Mouse (Mus musculus) retina, adult 2 months (tissue): ENCODE data around the gene Galk1.
A peak's percentile ranks its signal among the peaks of the same experiment; 100 is the strongest.
"Not testable (repeated sequence)": the region's sequence is repeated elsewhere in the genome, so short reads cannot be mapped to it uniquely, and the experiment has no call there.

Source experiments
- DNase-seq: peaks from one replicate; pipeline ENCODE4 v3.0.0-alpha.2; 2012; ENCODE audit warnings: low read depth, low spot score

The Galk1 gene

DNA sequence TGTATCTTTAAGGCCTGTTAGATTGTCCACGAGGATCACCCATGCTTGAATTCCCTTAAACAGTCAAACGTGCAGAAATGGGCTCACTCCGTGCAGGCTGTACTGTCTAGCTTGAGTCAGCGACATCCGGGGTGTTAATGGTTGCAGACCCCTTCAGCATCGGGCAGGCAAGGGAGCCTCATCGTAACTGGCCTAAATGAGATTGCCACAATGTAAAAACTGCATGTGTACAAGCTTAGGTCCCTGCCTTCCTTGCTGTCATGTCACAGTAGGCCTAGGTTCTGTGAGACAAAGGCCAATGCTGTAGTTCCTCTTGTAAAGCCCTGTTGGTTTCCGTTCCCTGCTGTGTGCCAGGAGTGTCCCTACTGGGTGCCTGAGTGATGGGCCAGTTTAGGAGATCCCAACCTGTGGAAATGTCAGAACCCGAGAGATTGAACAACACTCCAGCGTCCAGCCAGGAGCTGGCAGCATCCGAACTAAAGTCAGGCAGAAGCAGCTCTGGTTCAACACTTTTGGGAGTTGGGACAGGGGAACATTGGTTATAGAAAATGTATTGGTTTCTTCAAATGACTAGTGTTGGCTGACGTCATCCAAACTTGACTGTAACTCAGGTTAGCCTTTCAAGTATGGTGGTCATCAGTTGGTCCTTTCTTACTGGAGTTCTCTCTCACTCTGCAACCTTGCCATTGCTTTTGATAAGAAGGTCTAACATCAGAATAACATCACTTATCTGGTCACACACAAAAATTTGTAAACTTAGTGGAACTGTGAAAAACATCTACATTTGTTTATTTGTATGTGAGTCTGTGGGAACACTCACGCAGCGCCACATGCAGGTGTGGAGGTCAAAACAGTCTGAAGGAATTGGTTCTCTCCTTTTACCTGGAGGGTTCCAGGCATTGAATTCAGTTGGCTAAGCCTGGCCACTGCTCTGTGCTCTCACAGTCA, 18.7 kb upstream of the Galk1 start:
- no peak for DNase-seq

GRCm38 (mm10) chr11:116030088-116030897, 17.8 kb upstream of the Galk1 start, which contains the start of gene Unk:
Unk (plus strand) TSS chr11:116030322.
- DNase-seq, result peak; percentile 98

GRCm38 (mm10) chr11:116029086-116029865, 16.8 kb upstream of the Galk1 start:
- no peak for DNase-seq

- no peak for DNase-seq
These were observed 15.8 kb upstream of the Galk1 start for GRCm38 (mm10) chr11:116028177-116028865.

- no peak for DNase-seq
These were observed 15.2 kb upstream of the Galk1 start, which contains the start of gene H3f3b for GRCm38 (mm10) chr11:116027756-116028155. H3f3b (minus strand) TSS chr11:116027962.

DNA sequence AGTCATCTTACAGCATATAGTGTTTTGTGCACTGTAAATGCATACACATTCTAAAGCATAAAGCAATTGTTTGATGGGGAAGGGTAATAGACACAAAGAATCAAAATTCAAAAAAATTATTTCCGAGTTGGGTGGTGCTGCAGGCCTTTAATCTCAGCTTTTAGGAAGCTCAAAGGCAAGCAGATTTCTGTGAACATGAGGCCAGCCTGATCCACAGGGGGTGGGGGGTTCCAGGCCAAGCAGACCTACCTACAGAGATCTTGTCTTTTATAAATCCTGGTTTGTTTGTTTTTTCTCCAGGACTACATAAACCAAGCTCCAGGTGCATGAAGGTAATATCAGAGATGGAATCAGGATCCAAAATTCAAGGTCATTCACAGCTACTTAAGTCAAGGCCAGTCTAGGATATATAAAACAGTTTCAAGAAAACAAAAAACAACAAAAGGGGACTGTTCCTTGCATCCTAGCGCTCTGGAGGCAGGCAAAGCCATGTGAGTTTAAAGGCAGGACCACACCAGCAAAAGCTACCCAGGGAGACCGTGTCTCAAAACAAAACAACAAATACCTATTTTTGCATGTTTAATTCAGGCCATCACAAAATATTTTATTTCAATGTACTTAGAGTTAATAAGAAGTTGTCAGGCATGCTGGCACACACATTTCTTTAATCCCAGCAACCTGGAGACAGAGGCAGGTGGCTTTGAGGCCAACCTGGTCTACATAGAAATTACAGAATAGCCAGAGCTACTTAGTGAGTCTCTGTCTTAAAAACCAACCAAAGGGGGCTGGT, 12.7 kb upstream of the Galk1 start:
- DNase-seq, result no peak

DNA sequence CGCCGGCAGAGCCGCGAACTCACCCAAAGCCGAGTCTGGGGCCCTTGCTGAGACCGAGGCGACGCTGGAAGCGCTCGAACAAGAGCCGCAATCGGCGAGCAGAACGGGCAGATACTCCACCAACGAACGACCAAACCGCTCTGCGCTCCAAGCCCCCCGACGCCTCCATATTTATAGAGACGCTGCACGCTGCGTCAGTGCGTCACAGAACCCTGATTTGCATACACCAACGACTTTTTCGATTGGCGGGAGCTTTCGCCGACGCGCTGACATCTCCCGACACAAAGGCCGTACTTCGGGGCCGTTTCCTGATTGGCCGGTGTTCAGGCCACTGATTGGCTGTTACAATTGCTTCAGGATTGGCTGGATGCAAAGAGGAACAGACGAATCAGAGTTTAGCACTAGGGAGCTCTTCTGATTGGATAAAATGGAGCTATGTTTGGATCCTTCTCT, 11.9 kb upstream of the Galk1 start:
- peak; percentile 98 for DNase-seq

DNA sequence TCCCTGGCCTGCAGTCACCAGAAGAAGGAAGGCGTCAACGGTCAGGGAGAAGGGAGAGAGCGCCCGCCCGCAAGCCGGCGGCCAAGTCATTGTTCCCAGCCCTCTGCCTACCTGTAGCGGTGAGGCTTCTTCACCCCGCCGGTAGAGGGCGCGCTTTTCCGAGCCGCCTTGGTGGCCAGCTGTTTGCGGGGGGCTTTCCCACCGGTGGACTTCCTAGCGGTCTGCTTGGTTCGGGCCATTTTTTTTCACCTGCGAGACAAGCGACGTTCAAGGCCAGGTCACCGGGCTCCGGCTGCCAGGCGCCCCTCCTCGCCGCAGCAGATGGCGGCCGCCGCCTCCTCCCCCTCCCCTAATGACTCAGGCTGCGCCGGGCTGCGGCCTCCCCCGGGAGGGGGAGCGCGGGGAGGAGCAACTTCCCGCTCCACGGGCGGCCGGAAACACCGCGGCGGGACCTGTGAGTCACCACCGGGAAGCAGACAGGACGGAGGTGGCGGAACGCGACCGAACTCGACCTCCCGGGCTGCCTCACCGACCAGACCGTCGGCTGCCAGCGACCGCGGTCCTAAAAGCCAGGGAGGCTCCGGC, 11.3 kb upstream of the Galk1 start:
- DNase-seq, result peak; percentile 49

DNA sequence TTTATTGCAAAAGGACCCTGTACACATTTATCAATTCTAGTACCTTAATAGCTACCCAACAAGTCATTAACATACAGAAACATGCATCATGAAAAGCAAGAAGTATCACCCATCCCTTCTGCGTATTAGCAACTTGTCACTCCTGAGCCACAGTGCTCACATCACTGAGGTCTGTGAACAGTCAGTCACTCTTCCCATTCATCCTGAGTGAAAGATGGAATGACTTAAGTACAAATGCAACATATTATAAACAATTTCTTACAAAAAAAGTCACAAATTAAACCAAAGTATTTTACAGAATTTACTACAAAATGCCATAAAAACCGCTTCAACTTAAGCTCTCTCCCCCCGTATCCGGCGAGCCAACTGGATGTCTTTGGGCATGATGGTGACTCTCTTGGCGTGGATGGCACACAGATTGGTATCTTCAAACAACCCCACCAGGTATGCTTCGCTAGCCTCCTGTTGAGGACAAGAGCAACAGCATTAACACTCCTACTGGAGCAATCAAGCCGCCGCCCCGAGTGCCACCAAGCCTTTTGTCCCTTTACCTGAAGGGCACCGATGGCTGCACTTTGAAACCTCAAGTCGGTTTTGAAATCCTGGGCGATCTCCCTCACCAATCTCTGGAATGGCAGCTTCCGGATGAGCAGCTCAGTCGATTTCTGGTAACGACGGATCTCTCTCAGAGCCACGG, 10.7 kb upstream of the Galk1 start:
- DNase-seq, result not testable (repeated sequence)

- no peak for DNase-seq
These were observed 9.8 kb upstream of the Galk1 start for GRCm38 (mm10) chr11:116022256-116022780.

DNA sequence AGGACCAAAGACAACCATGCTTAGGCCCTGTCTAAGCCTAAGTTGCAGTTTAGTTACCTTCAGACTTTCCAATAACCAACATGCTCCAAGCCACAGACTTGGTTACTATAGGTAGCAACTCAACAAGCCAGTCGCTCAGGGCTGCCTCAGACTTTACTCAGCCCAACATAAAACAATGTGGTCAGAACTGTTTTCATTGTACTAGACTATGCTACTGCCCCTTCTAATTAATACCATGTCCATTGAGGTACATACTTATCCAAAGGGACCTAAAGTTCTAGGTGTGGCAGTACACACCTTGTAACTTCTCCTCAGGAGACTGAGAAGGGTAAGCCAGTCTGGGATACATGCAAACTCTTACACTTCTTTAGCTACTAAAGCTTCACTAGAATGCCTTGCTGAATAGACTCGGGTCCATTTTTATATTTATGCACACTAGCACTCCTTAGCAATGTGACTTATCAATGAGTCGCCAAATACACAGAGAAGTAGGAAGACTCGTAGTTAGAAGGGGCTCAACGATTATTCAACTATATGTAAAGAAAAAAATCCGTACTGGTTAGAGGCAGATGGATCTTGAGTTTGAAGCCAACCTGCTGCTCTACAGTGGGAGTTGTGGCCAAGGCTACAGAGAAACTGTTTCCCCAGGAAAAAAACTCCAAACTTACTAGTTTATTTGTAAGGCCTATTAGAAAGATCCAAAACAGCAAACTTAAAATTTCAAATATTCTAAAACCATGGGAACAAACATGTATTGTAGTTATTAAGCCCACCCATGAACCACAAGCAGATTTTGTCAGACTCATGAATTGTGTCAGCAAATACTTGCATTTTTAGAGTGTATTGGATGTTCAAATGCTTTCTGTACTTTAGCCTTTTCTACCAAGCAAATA, 9.1 kb upstream of the Galk1 start:
- DNase-seq, result no peak

DNA sequence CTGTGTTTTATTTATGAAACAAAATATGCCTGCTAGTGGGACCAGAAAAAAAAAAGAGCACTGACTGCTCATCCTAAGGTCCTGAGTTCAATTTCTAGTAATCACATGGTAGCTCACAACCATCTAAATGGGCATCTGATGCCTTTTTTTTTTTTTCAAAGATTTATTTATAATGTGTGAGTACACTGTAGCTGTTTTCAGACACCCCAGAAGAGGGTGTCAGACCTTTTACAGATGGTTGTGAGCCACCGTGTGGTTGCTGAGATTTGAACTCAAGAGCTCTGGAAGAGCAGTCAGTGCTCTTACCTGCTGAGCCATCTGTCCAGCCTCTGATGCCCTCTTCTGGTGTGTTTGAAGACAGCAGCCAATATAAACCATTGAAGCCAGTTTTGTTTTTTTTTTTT, 8.0 kb upstream of the Galk1 start:
- no peak for DNase-seq

DNA sequence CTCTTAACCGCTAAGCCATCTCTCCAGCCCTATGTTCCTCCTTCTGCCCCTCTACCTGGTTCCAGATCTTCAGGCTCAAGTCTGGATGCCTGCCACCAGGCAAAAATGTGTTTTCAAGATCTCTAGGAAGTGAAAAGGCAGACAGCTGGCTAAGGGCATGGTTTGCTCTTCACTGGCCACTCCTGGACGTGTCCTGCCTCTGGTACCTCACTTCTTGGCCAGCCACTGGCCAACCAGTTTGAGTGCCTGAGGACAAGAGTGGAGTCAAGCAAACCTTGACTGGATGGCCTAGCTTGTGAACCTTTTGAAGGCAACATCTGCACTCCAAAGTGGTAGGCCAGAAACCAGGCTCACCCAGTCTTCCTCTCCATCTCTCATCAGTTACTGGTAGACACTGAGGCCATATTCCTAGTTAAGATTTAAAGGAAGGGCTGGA, 7.5 kb upstream of the Galk1 start:
- no peak for DNase-seq

DNA sequence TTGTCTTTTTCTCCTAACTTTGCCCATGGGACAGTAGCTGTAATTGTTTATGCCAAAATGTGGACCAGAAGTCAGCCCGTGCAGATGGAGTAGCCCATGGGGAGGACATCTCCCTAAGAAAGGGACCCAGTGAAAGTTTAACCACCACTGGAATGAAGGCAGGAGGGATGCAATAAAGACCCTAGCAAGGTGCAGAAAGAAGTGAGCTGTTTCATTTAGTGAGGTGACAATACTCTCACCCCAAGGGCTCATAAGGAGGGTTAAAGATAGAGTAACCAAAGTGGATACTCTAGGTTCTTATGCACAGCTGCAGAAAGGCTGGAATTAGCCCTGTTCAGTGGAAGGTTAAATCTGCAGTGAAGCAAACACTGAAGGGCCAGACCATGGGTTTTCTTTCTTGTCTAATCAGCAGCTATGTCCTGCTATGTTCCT, 6.9 kb upstream of the Galk1 start:
- DNase-seq, result no peak

DNA sequence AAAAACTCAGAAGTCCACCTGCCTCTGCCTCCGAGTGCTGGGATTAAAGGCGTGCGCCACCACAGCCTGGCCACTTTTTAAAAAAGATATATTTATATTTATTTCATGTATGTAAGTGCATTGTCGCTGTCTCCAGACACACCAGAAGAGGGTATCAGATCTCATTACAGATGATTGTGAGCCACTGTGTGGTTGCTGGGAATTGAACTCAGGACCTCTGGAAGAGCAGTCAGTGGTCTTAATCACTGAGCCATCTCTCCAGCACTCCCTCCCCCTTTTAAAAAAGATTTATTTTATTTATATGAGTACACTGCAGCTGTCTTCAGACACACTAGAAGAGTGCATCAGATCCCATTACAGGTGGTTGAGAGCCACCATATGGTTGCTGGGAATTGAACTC, 6.3 kb upstream of the Galk1 start:
- DNase-seq, result not testable (repeated sequence)

DNA sequence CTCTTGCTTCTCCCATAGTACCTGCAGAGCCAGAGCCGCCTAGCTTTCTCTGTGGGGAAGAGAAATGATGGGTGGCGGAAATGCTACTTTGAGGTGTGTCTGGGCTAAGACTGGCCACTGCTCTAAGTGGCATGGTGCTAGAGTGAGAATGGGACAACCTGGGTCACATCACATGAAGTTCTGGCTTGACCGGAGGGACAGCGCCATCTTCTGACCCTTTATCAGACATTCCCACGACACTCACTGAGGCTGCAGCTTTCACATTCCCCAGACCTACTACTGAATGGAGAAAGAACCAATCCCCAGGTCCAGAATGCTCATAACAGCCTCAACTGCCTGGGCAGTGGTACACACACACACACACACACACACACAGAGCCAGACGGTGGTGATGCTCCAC, 5.6 kb upstream of the Galk1 start:
- no peak for DNase-seq

- DNase-seq, result no peak
These were observed 2.3 kb upstream of the Galk1 start for GRCm38 (mm10) chr11:116014821-116015220.
